Mouse (Mus musculus) erythroblast, embryonic 14.5 days (primary cell): ENCODE results near the gene Fto.

Source experiments
- GATA1 ChIP-seq: IDR thresholded peaks from 2 replicates; pipeline ENCODE4 v1.6.1; 2012; ENCODE audit warnings: low read length, inconsistent platforms, mixed read lengths
- TAL1 ChIP-seq: IDR thresholded peaks from 3 replicates; pipeline ENCODE4 v1.6.1; 2012; ENCODE audit warnings: low read length, inconsistent platforms, mixed read lengths

GRCm38 (mm10) chr8:91477471-91477870, 164.1 kb downstream of the Fto start:
- TF ChIP-seq TAL1: no peak
- no peak for TF ChIP-seq GATA1
